Mouse (Mus musculus) MEL (cell line): Measurements from ENCODE around the gene Ltbp2.

Source experiments
- MYC ChIP-seq: IDR thresholded peaks from 2 replicates; pipeline ENCODE4 v1.6.1; 2011; ENCODE audit warnings: low read depth, mild to moderate bottlenecking, low read length, improper control_type of control experiment, moderate library complexity
- POLR2A ChIP-seq, 2 experiments: IDR thresholded peaks; 2 replicates each; pipeline ENCODE4 v1.6.1; 2011 to 2012; ENCODE audit warnings: low read length in 2 of 2, mild to moderate bottlenecking in 2 of 2, control low read depth in 1 of 2, improper control_type of control experiment in 1 of 2, low read depth in 1 of 2, moderate library complexity in 1 of 2; ENCODE audit not compliant: control insufficient read depth in 1 of 2, insufficient read depth in 1 of 2, poor library complexity in 1 of 2

- TF ChIP-seq POLR2A (IDR thresholded peaks at IDR 0.05; ENCODE audit: control insufficient read depth in 1 of 2, insufficient read depth in 1 of 2, low read depth in 1 of 2, low read length in 2 of 2, poor library complexity in 1 of 2) (no peak), MYC (no peak)
These were observed 33.6 kb downstream of the Ltbp2 start for GRCm38 (mm10) chr12:84842706-84843105.
